Mouse (Mus musculus) brain, embryonic 14.5 days (tissue): ENCODE results near the gene Hk1.

Experiments used
- CTCF ChIP-seq: fragments of 200-500 bp; IDR thresholded peaks from 2 replicates; pipeline ENCODE4 v1.5.1; 2012; ENCODE audit warnings: inconsistent platforms, mild to moderate bottlenecking, moderate library complexity, borderline replicate concordance; ENCODE audit not compliant: insufficient read depth, insufficient read length; ENCODE audit errors: extremely low read depth
- POLR2A ChIP-seq: fragments of 200-500 bp; IDR thresholded peaks from 2 replicates; pipeline ENCODE4 v1.6.1; 2012; ENCODE audit warnings: mild to moderate bottlenecking, inconsistent platforms, borderline replicate concordance; ENCODE audit not compliant: poor library complexity, insufficient read depth, insufficient read length, severe bottlenecking; ENCODE audit errors: extremely low read depth

DNA sequence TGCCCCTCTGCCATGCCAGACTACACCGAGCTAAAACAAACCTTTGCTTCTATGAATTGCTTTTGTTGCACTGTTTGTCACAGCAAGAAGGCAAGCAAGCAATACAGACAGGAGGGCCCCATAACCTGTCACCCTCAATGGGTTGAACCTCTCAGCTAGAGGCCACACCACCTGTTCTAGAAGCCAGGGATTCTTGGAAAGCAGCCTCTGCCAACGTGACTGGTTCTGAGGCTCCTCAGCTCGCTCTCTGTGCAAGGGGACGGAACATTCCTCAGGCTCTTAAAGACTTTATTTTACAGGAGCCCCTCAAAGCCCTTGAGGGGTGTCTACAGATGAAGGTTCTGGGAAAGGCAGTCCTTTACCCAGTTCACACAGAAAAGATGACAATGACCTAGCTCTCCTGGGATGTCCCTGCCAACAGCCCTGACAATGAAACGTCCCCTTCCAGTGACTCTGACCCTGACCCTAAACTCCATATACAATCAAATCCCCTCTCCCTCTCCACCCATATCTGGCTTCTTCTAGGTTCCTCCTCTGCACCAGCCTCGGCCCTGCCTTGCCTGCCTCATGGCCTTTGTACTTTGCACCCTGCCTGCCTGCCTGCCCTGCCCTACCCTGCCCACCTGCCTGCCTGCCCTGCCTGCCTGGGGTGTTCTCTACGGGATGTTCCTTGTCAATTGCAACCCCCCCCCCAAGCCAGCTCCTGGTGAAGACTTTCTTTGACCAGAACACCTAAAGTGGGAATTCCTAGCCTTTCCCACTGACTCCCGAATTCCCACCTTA is 158.8 kb downstream of the Hk1 start:
- TF ChIP-seq CTCF (no peak), POLR2A (no peak)
